Mouse (Mus musculus): Measurements from ENCODE around the gene Prrc2c. TPM values are rescaled to one million over a fixed set of nuclear protein-coding genes. Genes with fewer than 3 reads are reported as not detected.

Gene Prrc2c
- polyA plus RNA-seq, 1 experiment from 2014 or later: 100 TPM

GRCm38 (mm10) chr1:162623895-162624294 lies 116.5 kb downstream of the Prrc2c start:
- Histone ChIP-seq H3K9me3 (no peaks in the 10 kb centered on the region), H3K36me3 (no peaks in the 10 kb centered on the region), H3K27me3 (ENCODE audit: insufficient read depth, poor library complexity, severe bottlenecking) (no peaks in the 10 kb centered on the region), H3K4me1 (peaks cover 10% of the 10 kb centered on the region), H3K27ac (no peak overlapping the region), H3K4me3 (no peak overlapping the region)
- WGBS: 22% methylated on average over 4 of the region's 4 CpGs
- DNase-seq (ENCODE audit: low spot score): peak; percentile 50

Small RNA genes lying within 50 kb of the gene (microRNA-seq; reads per million reads assigned to microRNA genes)
- gene Gm27616: not detected

Other genes starting within 250 kb of the Prrc2c start
- gene Mettl13, start 192.0 kb downstream of the Prrc2c start, polyA plus RNA-seq (2016; fragmentation: Nextera tagmentation; extraction: Ambion mirVana): 17.6 and 22.2 TPM in 2 replicates
- gene Vamp4, start 170.0 kb downstream of the Prrc2c start, polyA plus RNA-seq (2016; fragmentation: Nextera tagmentation; extraction: Ambion mirVana): 33.9 and 39.1 TPM in 2 replicates
- gene Myoc, start 101.4 kb downstream of the Prrc2c start, polyA plus RNA-seq (2016; fragmentation: Nextera tagmentation; extraction: Ambion mirVana): not detected in 2 replicates
- gene Myocos, start 82.3 kb downstream of the Prrc2c start, polyA plus RNA-seq (2016; fragmentation: Nextera tagmentation; extraction: Ambion mirVana): not detected in 2 replicates
- 0.08 TPM in 1 of 2 replicates, not detected in the other for gene Fmo4, start 73.4 kb upstream of the Prrc2c start, polyA plus RNA-seq (2016; fragmentation: Nextera tagmentation; extraction: Ambion mirVana)
- 1.7 and 2.8 TPM in 2 replicates for gene Fmo1, start 126.1 kb upstream of the Prrc2c start, polyA plus RNA-seq (2016; fragmentation: Nextera tagmentation; extraction: Ambion mirVana)
- 0.10 TPM in 1 of 2 replicates, not detected in the other for gene Fmo2, start 158.2 kb upstream of the Prrc2c start, polyA plus RNA-seq (2016; fragmentation: Nextera tagmentation; extraction: Ambion mirVana)
- gene Fmo6, start 197.0 kb upstream of the Prrc2c start, polyA plus RNA-seq (2016; fragmentation: Nextera tagmentation; extraction: Ambion mirVana): not detected in 2 replicates
- gene Fmo3, start 244.0 kb upstream of the Prrc2c start, polyA plus RNA-seq (2016; fragmentation: Nextera tagmentation; extraction: Ambion mirVana): not detected in 2 replicates